Mouse (Mus musculus): ENCODE data around the gene Ucp3. TPM values are rescaled to one million over a fixed set of nuclear protein-coding genes. Genes with fewer than 3 reads are reported as not detected.

Gene Ucp3
- polyA plus RNA-seq, 1 experiment from 2014 or later = not detected

DNA sequence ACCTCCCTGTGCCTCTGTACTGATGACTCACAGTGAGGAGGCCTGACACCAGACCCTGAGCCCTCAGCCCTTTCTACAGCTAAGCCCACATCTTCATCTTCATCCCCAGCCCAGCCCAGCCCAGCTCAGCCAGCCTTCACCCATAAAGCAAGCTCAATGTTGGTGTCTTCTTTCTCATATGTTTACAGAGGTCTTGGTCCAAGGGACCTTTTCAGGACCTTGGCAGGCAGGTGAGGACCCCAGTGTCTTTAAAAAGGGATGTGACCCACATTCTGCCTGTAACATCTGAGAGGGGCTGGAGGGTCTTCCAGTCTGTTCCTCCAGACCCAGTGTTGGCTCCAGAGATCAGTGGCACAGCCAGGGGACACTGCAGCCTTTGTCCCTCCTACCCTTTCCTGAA, 26.7 kb downstream of the Ucp3 start:
- Histone ChIP-seq H3K9ac (ENCODE audit: low read depth, low read length) (no peak overlapping the region; the same call in 1 of the 2 replicates), H3K27ac (ENCODE audit: low read depth, low read length) (peak overlapping the region; percentile 57; the same call in 1 of the 2 replicates), H3K4me2 (no peak overlapping the region), H3K27me3 (replicated peaks; ENCODE audit: control insufficient read depth, insufficient read depth, low read length) (no peaks in the 10 kb centered on the region), H3K9me3 (ENCODE audit: control insufficient read depth, low read length) (no peaks in the 10 kb centered on the region), H3K4me1 (replicated peaks; ENCODE audit: control insufficient read depth, insufficient read depth, low read length) (peaks cover 38% of the 10 kb centered on the region), H3K4me3 (ENCODE audit: low read depth, low read length) (no peak overlapping the region), H3K36me3 (ENCODE audit: control insufficient read depth, insufficient read depth, low read length) (peaks cover 40% of the 10 kb centered on the region)
- DNase-seq (ENCODE audit: low spot score) (no peak), ATAC-seq (replicated peaks; ENCODE audit: low FRiP score) (no peak)

DNA sequence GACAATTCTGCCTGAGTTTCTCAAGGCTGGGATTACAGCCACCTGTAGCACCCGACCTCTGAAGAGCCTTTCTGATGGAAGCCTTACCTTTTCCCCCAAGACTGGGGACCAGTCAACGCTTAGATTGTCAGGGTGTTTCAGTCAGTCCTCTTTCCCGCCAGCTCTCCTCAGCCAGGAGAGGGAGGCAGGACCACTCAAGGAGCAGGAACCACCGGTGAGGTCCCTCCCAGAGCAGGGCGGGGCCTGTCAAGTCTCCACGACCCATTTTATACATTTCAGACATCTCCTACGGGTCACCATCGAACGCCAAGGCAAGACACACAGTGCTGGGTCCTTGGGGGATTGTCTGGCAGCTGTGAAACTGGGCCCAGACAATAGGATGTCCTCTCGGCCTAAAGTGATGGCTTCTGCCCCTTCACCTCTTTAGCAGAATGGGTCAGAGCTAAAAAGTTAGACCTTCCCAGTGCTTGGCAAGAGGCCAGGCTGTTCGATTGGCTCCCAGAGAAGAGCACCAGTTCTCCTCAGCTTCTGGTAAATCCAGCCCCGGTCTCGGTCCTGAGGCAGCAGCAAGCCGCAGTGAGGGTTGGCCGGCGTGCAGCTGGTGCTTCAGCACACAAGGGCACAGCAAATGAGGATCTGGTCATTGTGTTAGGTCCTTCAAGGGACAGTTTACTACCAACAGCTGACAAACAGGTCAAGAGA, 27.6 kb downstream of the Ucp3 start:
- Histone ChIP-seq H3K4me3 (ENCODE audit: low read depth, low read length) (no peak overlapping the region), H3K9me3 (ENCODE audit: control insufficient read depth, low read length) (no peaks in the 10 kb centered on the region), H3K27me3 (replicated peaks; ENCODE audit: control insufficient read depth, insufficient read depth, low read length) (no peaks in the 10 kb centered on the region), H3K9ac (ENCODE audit: low read depth, low read length) (no peak overlapping the region), H3K4me2 (no peak overlapping the region), H3K27ac (ENCODE audit: low read depth, low read length) (peak overlapping the region; percentile 57), H3K36me3 (ENCODE audit: control insufficient read depth, insufficient read depth, low read length) (peaks cover 40% of the 10 kb centered on the region), H3K4me1 (replicated peaks; ENCODE audit: control insufficient read depth, insufficient read depth, low read length) (peaks cover 30% of the 10 kb centered on the region)
- DNase-seq (ENCODE audit: low spot score) (no peak), ATAC-seq (replicated peaks; ENCODE audit: low FRiP score) (peak; percentile 7; the same call in 1 of the 2 replicates)
- 76% methylated on average over 16 of the region's 16 CpGs for WGBS

DNA sequence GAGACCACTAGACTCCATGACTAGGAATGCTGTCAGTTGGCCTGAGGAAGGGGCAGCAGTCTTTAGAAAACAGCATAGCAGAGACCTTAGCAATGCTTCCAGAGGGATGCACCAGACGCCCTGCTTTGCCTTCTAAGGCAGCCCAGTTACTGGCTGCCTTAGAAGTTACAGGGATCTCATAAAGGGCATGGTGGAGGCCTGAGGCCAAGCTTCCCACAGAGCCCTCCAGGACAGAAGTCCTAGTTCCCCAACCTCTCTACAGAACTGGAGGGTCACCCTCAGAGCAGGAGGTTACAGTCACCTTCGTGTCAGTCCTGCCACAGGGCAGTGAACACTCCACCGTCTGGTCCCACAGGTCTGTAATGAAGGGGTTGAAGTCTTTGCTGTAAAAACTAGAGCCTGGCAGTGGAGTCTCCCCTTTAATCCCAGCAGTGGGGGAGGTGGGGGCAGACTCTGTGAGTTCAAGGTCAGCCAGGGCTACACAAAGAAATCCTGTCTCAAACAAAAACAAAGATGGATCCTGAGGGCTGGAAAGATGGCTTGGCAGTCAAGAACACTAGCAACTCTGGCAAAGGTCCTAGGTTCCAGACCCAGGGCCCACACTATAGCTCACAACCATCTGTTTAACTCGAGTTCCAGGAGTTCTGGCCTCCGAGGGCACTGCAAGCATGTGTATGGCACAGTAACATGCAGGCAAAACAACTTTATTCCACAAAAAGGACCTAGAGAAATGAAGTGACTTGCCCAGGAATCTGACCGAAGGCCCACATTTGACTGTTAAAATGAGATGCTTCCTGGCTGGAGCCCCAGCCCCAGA, 28.4 kb downstream of the Ucp3 start:
- Histone ChIP-seq H3K4me1 (replicated peaks; ENCODE audit: control insufficient read depth, insufficient read depth, low read length) (peaks cover 22% of the 10 kb centered on the region), H3K27me3 (replicated peaks; ENCODE audit: control insufficient read depth, insufficient read depth, low read length) (no peaks in the 10 kb centered on the region), H3K4me2 (no peak overlapping the region), H3K4me3 (ENCODE audit: low read depth, low read length) (no peak overlapping the region), H3K9ac (ENCODE audit: low read depth, low read length) (no peak overlapping the region), H3K27ac (ENCODE audit: low read depth, low read length) (peak overlapping the region; percentile 57; the same call in 1 of the 2 replicates), H3K9me3 (ENCODE audit: control insufficient read depth, low read length) (no peaks in the 10 kb centered on the region), H3K36me3 (ENCODE audit: control insufficient read depth, insufficient read depth, low read length) (peaks cover 35% of the 10 kb centered on the region)
- DNase-seq (ENCODE audit: low spot score) = no peak
- 74% methylated on average over 6 of the region's 6 CpGs for WGBS
- peak; percentile 37 for ATAC-seq (replicated peaks; ENCODE audit: low FRiP score)

- H3K27ac ChIP-seq (ENCODE audit: low read depth, low read length) = peak overlapping the region; percentile 39; the same call in 1 of the 2 replicates
Observed at GRCm38 (mm10) chr7:100501844-100502373, 29.1 kb downstream of the Ucp3 start.

GRCm38 (mm10) chr7:100502374-100502922, 29.7 kb downstream of the Ucp3 start:
- peak; percentile 21; the same call in 1 of the 2 replicates for ATAC-seq (replicated peaks; ENCODE audit: low FRiP score)
- WGBS = 66% methylated on average over 7 of the region's 7 CpGs
- H3K27me3 ChIP-seq (replicated peaks; ENCODE audit: control insufficient read depth, insufficient read depth, low read length) = no peaks in the 10 kb centered on the region

More at GRCm38 (mm10) chr7:100501844-100502373, 29.1 kb downstream of the Ucp3 start:
- Histone ChIP-seq H3K27me3 (replicated peaks; ENCODE audit: control insufficient read depth, insufficient read depth, low read length) (no peaks in the 10 kb centered on the region), H3K4me1 (replicated peaks; ENCODE audit: control insufficient read depth, insufficient read depth, low read length) (peaks cover 15% of the 10 kb centered on the region), H3K36me3 (ENCODE audit: control insufficient read depth, insufficient read depth, low read length) (peaks cover 28% of the 10 kb centered on the region), H3K4me3 (ENCODE audit: low read depth, low read length) (no peak overlapping the region), H3K4me2 (no peak overlapping the region), H3K9ac (ENCODE audit: low read depth, low read length) (no peak overlapping the region; the same call in 1 of the 2 replicates), H3K9me3 (ENCODE audit: control insufficient read depth, low read length) (no peaks in the 10 kb centered on the region)
- ATAC-seq (replicated peaks; ENCODE audit: low FRiP score) = no peak
- DNase-seq (ENCODE audit: low spot score) = no peak
- 64% methylated on average over 2 of the region's 2 CpGs for WGBS

DNA sequence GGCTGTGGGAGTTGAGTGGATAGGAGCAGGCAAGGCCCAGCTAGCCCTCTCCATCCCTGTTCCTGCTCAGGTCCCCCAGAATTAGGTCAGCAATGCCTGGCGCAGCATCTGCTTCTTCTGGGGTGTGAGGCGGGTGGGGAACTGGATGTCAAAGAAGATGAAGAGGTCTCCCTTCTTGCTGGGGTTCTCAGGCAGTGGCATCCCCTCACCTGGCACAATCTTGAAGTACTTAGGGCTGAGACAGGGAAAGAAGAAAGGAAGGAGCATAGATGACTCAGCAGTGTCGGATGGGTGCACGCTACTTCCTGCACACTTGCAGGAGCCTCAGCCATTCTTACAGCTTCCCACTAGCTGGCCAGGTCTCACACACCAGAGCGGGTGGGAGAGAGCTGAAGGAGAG, 30.3 kb downstream of the Ucp3 start:
- no peak overlapping the region for H3K4me3 ChIP-seq (ENCODE audit: low read depth, low read length)
- 54% methylated on average over 5 of the region's 5 CpGs for WGBS
- H3K27me3 ChIP-seq (replicated peaks; ENCODE audit: control insufficient read depth, insufficient read depth, low read length) = no peaks in the 10 kb centered on the region
- no peak overlapping the region for H3K4me2 ChIP-seq
- peaks cover 13% of the 10 kb centered on the region for H3K4me1 ChIP-seq (replicated peaks; ENCODE audit: control insufficient read depth, insufficient read depth, low read length)
- peaks cover 18% of the 10 kb centered on the region for H3K36me3 ChIP-seq (ENCODE audit: control insufficient read depth, insufficient read depth, low read length)
- H3K27ac ChIP-seq (ENCODE audit: low read depth, low read length) = no peak overlapping the region
- no peak for DNase-seq (ENCODE audit: low spot score)
- no peak for ATAC-seq (replicated peaks; ENCODE audit: low FRiP score)
- no peak overlapping the region for H3K9ac ChIP-seq (ENCODE audit: low read depth, low read length)
- H3K9me3 ChIP-seq (ENCODE audit: control insufficient read depth, low read length) = no peaks in the 10 kb centered on the region

More at GRCm38 (mm10) chr7:100502374-100502922, 29.7 kb downstream of the Ucp3 start:
- no peak overlapping the region for H3K4me2 ChIP-seq
- peaks cover 13% of the 10 kb centered on the region for H3K4me1 ChIP-seq (replicated peaks; ENCODE audit: control insufficient read depth, insufficient read depth, low read length)
- H3K9ac ChIP-seq (ENCODE audit: low read depth, low read length) = peak overlapping the region; percentile 23
- peak overlapping the region; percentile 39; the same call in 1 of the 2 replicates for H3K27ac ChIP-seq (ENCODE audit: low read depth, low read length)
- H3K9me3 ChIP-seq (ENCODE audit: control insufficient read depth, low read length) = no peaks in the 10 kb centered on the region
- no peak for DNase-seq (ENCODE audit: low spot score)
- H3K4me3 ChIP-seq (ENCODE audit: low read depth, low read length) = no peak overlapping the region
- peaks cover 23% of the 10 kb centered on the region for H3K36me3 ChIP-seq (ENCODE audit: control insufficient read depth, insufficient read depth, low read length)

DNA sequence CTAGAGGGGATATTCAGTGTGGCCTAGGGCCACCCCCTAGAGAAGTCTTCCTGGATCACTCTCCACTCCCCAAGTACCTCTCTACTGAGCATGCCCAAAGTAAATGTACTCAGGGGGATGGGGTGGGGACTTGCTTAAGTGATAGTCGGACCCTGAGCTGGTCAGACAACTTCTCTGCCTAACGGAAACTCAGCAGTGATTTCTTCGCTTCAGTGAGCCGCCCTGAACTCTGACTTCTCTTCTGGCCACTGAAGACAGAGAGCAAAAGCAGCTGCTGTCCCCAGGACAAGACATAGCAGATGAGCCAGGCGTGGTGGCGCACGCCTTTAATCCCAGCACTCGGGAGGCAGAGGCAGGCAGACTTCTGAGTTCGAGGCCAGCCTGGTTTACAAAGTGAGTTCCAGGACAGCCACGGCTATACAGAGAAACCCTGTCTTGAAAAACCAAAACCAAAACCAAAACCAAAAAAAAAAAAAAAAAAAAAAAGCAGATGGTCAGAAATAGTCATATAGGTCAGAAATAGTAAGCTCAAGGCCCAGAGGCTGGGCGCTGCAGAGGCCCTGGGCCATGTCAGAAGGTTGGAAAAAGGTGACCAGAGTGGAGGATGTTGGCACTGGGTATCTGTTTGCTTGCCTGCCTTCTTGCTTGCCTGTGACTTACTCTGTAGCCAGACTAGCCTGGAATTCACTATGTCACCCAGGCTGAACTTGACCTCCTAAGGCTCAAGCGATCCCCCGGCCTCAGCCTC, 32.1 kb downstream of the Ucp3 start:
- no peaks in the 10 kb centered on the region for H3K9me3 ChIP-seq (ENCODE audit: control insufficient read depth, low read length)
- 79% methylated on average over 13 of the region's 13 CpGs for WGBS
- no peak overlapping the region for H3K27ac ChIP-seq (ENCODE audit: low read depth, low read length)
- H3K27me3 ChIP-seq (replicated peaks; ENCODE audit: control insufficient read depth, insufficient read depth, low read length) = no peaks in the 10 kb centered on the region
- H3K4me3 ChIP-seq (ENCODE audit: low read depth, low read length) = no peak overlapping the region
- no peak overlapping the region for H3K4me2 ChIP-seq
- ATAC-seq (replicated peaks; ENCODE audit: low FRiP score) (no peak), DNase-seq (ENCODE audit: low spot score) (no peak)
- H3K36me3 ChIP-seq (ENCODE audit: control insufficient read depth, insufficient read depth, low read length) = peaks cover 1% of the 10 kb centered on the region; the same call in 1 of the 2 replicates
- H3K4me1 ChIP-seq (replicated peaks; ENCODE audit: control insufficient read depth, insufficient read depth, low read length) = peaks cover 13% of the 10 kb centered on the region
- H3K9ac ChIP-seq (ENCODE audit: low read depth, low read length) = no peak overlapping the region

- no peaks in the 10 kb centered on the region for H3K27me3 ChIP-seq (replicated peaks; ENCODE audit: control insufficient read depth, insufficient read depth, low read length)
- H3K4me2 ChIP-seq = no peak overlapping the region
- H3K27ac ChIP-seq (ENCODE audit: low read depth, low read length) = no peak overlapping the region
- DNase-seq (ENCODE audit: low spot score) (no peak), ATAC-seq (replicated peaks; ENCODE audit: low FRiP score) (no peak)
- H3K36me3 ChIP-seq (ENCODE audit: control insufficient read depth, insufficient read depth, low read length) = no peaks in the 10 kb centered on the region
- WGBS = 73% methylated on average over 4 of the region's 4 CpGs
- peaks cover 8% of the 10 kb centered on the region for H3K4me1 ChIP-seq (replicated peaks; ENCODE audit: control insufficient read depth, insufficient read depth, low read length)
- H3K9me3 ChIP-seq (ENCODE audit: control insufficient read depth, low read length) = no peaks in the 10 kb centered on the region
- H3K9ac ChIP-seq (ENCODE audit: low read depth, low read length) = no peak overlapping the region
- no peak overlapping the region for H3K4me3 ChIP-seq (ENCODE audit: low read depth, low read length)
Observed at GRCm38 (mm10) chr7:100506494-100506893, 33.7 kb downstream of the Ucp3 start.
